Mouse (Mus musculus) neural tube, embryonic 13.5 days (tissue): ENCODE data around the gene Gm20422. TPM values are rescaled to one million over a fixed set of nuclear protein-coding genes. Genes with fewer than 3 reads are reported as not detected.

Experiments
- ATAC-seq: fragments of 200-750 bp; cut with Nextera tagmentation; 2 replicates; pipeline ENCODE4 v1.8.0; 2017; ENCODE audit warnings: low read depth, mild to moderate bottlenecking, moderate TSS enrichment, moderate library complexity
- H3K27ac ChIP-seq: fragments of 300-500 bp; sonication (generic); replicated peaks from 2 replicates; pipeline ENCODE4 v1.5.1; 2015; ENCODE audit warnings: moderate library complexity, mild to moderate bottlenecking, inconsistent platforms
- H3K27me3 ChIP-seq: fragments of 300-500 bp; sonication (generic); 2 replicates; pipeline ENCODE4 v1.6.1; 2015; ENCODE audit warnings: mild to moderate bottlenecking, inconsistent platforms
- H3K36me3 ChIP-seq: fragments of 300-500 bp; sonication (generic); 2 replicates; pipeline ENCODE4 v1.6.1; 2015; ENCODE audit warnings: mild to moderate bottlenecking, inconsistent platforms
- H3K4me1 ChIP-seq: fragments of 300-500 bp; sonication (generic); replicated peaks from 2 replicates; pipeline ENCODE4 v1.6.1; 2015; ENCODE audit warnings: inconsistent platforms
- H3K4me2 ChIP-seq: fragments of 300-500 bp; sonication (generic); 2 replicates; pipeline ENCODE4 v1.6.1; 2015; ENCODE audit warnings: inconsistent platforms, mild to moderate bottlenecking, moderate library complexity
- H3K4me3 ChIP-seq: fragments of 300-500 bp; sonication (generic); 2 replicates; pipeline ENCODE4 v1.5.1; 2015; ENCODE audit warnings: mild to moderate bottlenecking, inconsistent platforms
- H3K9ac ChIP-seq: fragments of 300-500 bp; sonication (generic); 2 replicates; pipeline ENCODE4 v1.6.1; 2015; ENCODE audit warnings: moderate library complexity, mild to moderate bottlenecking, inconsistent platforms
- H3K9me3 ChIP-seq: fragments of 300-500 bp; sonication (generic); 2 replicates; pipeline ENCODE4 v1.6.1; 2016; ENCODE audit warnings: inconsistent platforms
- WGBS: fragments of 180-500 bp; shearing (Covaris S2); methylation state at CpG from one replicate; pipeline ENCODE4 v1.1.7; 2015; 5-methylcytosine and 5-hydroxymethylcytosine counted together
- polyA plus RNA-seq: library from polyadenylated mRNA; unstranded; fragments of >200 nt; fragmentation: Nextera tagmentation; extraction: Ambion mirVana; gene quantifications from 2 replicates; pipeline ENCODE4 v1.2.1, GENCODE M21; 2015

Gene Gm20422
- polyA plus RNA-seq, 1 experiment from 2014 or later = 0.50 TPM

DNA sequence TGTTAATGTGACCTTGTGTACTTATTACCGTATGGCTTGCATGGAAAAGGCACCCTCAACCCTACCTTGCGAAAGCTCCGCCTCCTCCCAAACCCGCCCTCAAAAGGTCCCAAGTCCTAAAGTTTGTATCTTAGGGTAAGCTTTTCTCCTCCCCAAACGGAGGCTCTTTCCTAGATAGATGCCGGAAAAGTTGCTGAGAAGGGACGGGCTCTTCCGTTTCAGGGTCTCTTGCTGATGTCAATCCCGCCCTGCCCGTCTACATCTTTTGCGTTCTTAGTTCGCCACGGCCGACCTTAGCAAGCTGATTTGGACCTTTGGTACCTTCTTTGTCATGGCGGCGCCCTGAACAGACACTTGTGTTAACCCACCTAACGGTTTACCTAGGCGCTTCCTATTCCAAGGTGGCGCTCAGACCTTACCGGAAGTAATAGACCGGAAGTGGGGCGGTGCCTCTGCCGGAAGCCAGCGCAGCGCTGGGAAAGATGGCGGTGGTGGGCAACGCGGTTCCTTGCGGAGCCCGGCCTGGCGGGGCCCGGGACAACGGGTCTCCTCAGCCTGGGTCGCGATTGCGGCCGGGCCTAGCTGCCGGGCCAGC is 16.2 kb upstream of the Gm20422 start, which contains the start of the genes Atp13a1 and Zfp866:
Gene Atp13a1, plus strand, starts transcription at position 391 of the 595 bp plus-strand sequence.
Gene Zfp866, minus strand, starts transcription at position 406 of the 595 bp plus-strand sequence.
- under 1% methylated on average over 38 of the region's 38 CpGs for WGBS
- peak within 1 kb of the TSS; percentile 86 for H3K27ac ChIP-seq
- peaks cover 27% of the 10 kb centered on the region for H3K36me3 ChIP-seq
- peak within 1 kb of the TSS; percentile 98 for H3K9ac ChIP-seq
- peaks cover 31% of the 10 kb centered on the region for H3K4me1 ChIP-seq
- H3K4me3 ChIP-seq = peak within 1 kb of the TSS; percentile 100
- peak; percentile 97 for ATAC-seq
- no peaks in the 10 kb centered on the region for H3K27me3 ChIP-seq
- H3K4me2 ChIP-seq = peak within 1 kb of the TSS; percentile 92
- H3K9me3 ChIP-seq = no peaks in the 10 kb centered on the region

DNA sequence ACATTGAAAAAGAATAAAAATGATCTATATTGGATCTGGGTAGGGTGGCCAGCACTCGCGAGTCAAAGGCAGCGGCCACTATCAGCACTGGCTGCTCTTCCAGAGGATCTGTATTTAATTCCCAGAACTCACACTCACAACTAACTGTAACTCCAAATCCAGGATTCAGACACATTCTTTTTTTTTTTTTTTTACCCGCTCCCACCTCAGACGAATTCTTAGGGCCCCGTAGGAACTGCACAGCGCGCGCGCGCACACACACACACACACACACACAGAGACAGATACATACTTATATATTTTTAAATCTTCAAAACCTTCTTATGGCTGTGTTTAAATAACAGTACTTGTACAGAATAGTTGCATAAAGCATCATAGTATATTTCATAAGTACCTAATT is 15.7 kb upstream of the Gm20422 start:
- H3K9ac ChIP-seq = peak overlapping the region; percentile 98
- H3K27me3 ChIP-seq = no peaks in the 10 kb centered on the region
- WGBS = 42% methylated on average over 11 of the region's 11 CpGs
- peaks cover 31% of the 10 kb centered on the region for H3K4me1 ChIP-seq
- peak; percentile 28; the same call in 1 of the 2 replicates for ATAC-seq
- peak overlapping the region; percentile 86 for H3K27ac ChIP-seq
- peak overlapping the region; percentile 92 for H3K4me2 ChIP-seq
- peak overlapping the region; percentile 100 for H3K4me3 ChIP-seq
- H3K36me3 ChIP-seq = peaks cover 22% of the 10 kb centered on the region
- no peaks in the 10 kb centered on the region for H3K9me3 ChIP-seq

- whole genome bisulfite sequencing = 76% methylated on average over 5 of the region's 5 CpGs
- Histone ChIP-seq H3K9me3 (no peaks in the 10 kb centered on the region), H3K36me3 (peaks cover 16% of the 10 kb centered on the region), H3K4me2 (peak overlapping the region; percentile 92), H3K27me3 (no peaks in the 10 kb centered on the region), H3K27ac (no peak overlapping the region), H3K9ac (no peak overlapping the region), H3K4me1 (peaks cover 31% of the 10 kb centered on the region), H3K4me3 (peak overlapping the region; percentile 100; the same call in 1 of the 2 replicates)
- ATAC-seq = no peak
Observed at GRCm38 (mm10) chr8:69789731-69790130, 15.0 kb upstream of the Gm20422 start.

- Histone ChIP-seq H3K27me3 (no peaks in the 10 kb centered on the region), H3K4me1 (peaks cover 31% of the 10 kb centered on the region), H3K4me3 (no peak overlapping the region), H3K9ac (no peak overlapping the region), H3K9me3 (no peaks in the 10 kb centered on the region), H3K27ac (no peak overlapping the region), H3K36me3 (peaks cover 9% of the 10 kb centered on the region), H3K4me2 (no peak overlapping the region)
- no peak for ATAC-seq
- WGBS = 87% methylated on average over 5 of the region's 5 CpGs
Observed at GRCm38 (mm10) chr8:69789105-69789504, 14.4 kb upstream of the Gm20422 start.

GRCm38 (mm10) chr8:69777111-69777510 is 2.4 kb upstream of the Gm20422 start:
- peaks cover 24% of the 10 kb centered on the region for H3K4me1 ChIP-seq
- no peak overlapping the region for H3K9ac ChIP-seq
- no peak overlapping the region for H3K27ac ChIP-seq
- H3K4me2 ChIP-seq = no peak overlapping the region
- no peaks in the 10 kb centered on the region for H3K27me3 ChIP-seq
- no peak overlapping the region for H3K4me3 ChIP-seq
- no peaks in the 10 kb centered on the region for H3K36me3 ChIP-seq
- WGBS = 71% methylated on average over 10 of the region's 12 CpGs
- no peak for ATAC-seq
- H3K9me3 ChIP-seq = no peaks in the 10 kb centered on the region

GRCm38 (mm10) chr8:69775149-69775534 is 456 bp upstream of the Gm20422 start:
- H3K9me3 ChIP-seq = no peaks in the 10 kb centered on the region
- H3K36me3 ChIP-seq = no peaks in the 10 kb centered on the region
- peak overlapping the region; percentile 99 for H3K27ac ChIP-seq
- peak overlapping the region; percentile 72 for H3K4me3 ChIP-seq
- peak overlapping the region; percentile 56; the same call in 1 of the 2 replicates for H3K9ac ChIP-seq
- 58% methylated on average over 2 of the region's 2 CpGs for WGBS
- no peaks in the 10 kb centered on the region for H3K27me3 ChIP-seq
- peaks cover 35% of the 10 kb centered on the region for H3K4me1 ChIP-seq
- ATAC-seq = peak; percentile 38; the same call in 1 of the 2 replicates
- H3K4me2 ChIP-seq = peak overlapping the region; percentile 47

DNA sequence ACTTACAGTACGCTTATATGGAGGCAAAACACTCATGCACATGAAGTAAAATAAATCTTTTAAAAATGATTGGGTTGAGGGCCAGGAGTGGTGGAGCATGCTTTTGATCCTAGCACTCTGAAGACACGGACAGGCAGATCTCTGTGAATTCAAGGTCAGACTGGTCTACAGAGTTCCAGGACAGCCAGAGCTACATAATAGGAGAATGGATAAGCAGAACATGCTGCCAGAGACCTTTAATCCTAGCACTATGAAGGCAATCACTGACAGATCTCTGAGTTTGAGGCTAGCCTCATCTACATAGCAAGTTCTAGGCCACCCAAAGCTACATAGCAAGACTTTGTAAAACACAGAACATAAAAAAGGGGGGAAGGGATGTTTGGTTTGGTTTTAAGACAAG is 2.6 kb downstream of the Gm20422 start:
- no peak overlapping the region for H3K27ac ChIP-seq
- H3K9me3 ChIP-seq = no peaks in the 10 kb centered on the region
- 89% methylated on average over 2 of the region's 2 CpGs for WGBS
- H3K36me3 ChIP-seq = peaks cover 27% of the 10 kb centered on the region
- peaks cover 35% of the 10 kb centered on the region for H3K4me1 ChIP-seq
- H3K27me3 ChIP-seq = no peaks in the 10 kb centered on the region
- peak overlapping the region; percentile 15 for H3K4me2 ChIP-seq
- no peak overlapping the region for H3K4me3 ChIP-seq
- no peak for ATAC-seq
- H3K9ac ChIP-seq = peak overlapping the region; percentile 31; the same call in 1 of the 2 replicates

DNA sequence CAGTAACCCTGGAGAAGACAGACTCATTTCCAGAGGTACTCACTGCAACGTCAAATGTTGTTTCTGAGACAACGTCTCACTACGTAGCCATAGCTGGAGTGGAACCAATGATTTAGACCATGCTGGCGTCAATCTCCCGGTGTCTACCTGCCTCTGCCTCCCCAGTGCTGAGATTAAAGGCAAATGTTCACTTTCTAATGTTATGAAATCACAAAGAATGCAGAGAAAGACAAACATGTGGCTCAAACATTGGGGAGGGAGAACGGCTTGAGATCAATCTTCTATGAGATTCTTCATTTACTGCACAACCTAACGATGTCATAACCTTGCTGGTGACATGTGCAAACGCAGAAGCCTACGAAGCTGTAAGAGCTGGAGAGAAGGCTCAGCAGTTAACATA is 3.5 kb downstream of the Gm20422 start:
- no peak overlapping the region for H3K4me2 ChIP-seq
- peaks cover 35% of the 10 kb centered on the region for H3K4me1 ChIP-seq
- no peak for ATAC-seq
- H3K27me3 ChIP-seq = no peaks in the 10 kb centered on the region
- no peak overlapping the region for H3K9ac ChIP-seq
- H3K36me3 ChIP-seq = peaks cover 36% of the 10 kb centered on the region
- no peak overlapping the region for H3K4me3 ChIP-seq
- 89% methylated on average over 9 of the region's 9 CpGs for whole genome bisulfite sequencing
- H3K27ac ChIP-seq = no peak overlapping the region
- peaks cover 4% of the 10 kb centered on the region for H3K9me3 ChIP-seq

DNA sequence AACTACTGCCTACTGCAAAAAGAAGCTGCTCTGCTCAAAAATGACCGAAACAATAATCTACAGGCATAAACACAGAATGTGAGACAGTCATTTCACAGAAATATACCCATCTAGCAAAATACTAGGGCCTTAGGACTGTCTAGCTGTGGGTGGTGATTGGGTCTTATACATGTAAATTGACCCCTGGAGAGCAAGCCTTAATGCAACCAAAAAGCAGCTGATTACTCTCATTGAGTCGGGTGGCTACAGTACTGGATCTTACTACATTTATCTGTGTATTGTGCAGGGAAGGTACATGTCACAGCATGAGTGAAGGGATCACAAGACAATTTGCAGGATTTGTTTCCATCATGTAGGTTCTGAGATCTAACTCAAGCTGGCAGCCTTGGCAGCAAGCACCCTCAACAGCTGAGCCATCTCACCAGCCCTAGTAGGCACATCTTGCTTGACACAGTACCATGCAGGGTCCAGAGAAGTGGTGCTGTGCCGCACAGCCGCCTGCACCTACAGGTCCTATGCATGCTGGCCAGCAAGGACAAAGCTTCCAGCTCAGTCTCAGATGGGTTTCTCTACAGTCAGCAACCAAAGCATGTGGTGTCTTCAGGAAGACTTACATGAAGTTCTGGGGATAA is 12.8 kb downstream of the Gm20422 start:
- Histone ChIP-seq H3K9ac (no peak overlapping the region), H3K4me1 (no peaks in the 10 kb centered on the region), H3K27ac (no peak overlapping the region), H3K27me3 (no peaks in the 10 kb centered on the region), H3K36me3 (peaks cover 77% of the 10 kb centered on the region), H3K4me3 (no peak overlapping the region), H3K9me3 (peaks cover 11% of the 10 kb centered on the region), H3K4me2 (no peak overlapping the region)
- no peak for ATAC-seq
- WGBS = 88% methylated on average over 4 of the region's 4 CpGs

- Histone ChIP-seq H3K36me3 (peaks cover 53% of the 10 kb centered on the region), H3K9ac (no peak overlapping the region), H3K4me1 (no peaks in the 10 kb centered on the region), H3K9me3 (no peaks in the 10 kb centered on the region), H3K27ac (no peak overlapping the region), H3K4me2 (no peak overlapping the region), H3K4me3 (no peak overlapping the region), H3K27me3 (no peaks in the 10 kb centered on the region)
- no peak for ATAC-seq
- 95% methylated on average over 5 of the region's 5 CpGs for WGBS
Observed at GRCm38 (mm10) chr8:69758316-69758715, 16.4 kb downstream of the Gm20422 start.

- Histone ChIP-seq H3K9me3 (no peaks in the 10 kb centered on the region), H3K36me3 (peaks cover 13% of the 10 kb centered on the region), H3K27me3 (no peaks in the 10 kb centered on the region), H3K4me2 (no peak overlapping the region), H3K27ac (no peak overlapping the region), H3K9ac (no peak overlapping the region), H3K4me3 (no peak overlapping the region), H3K4me1 (peaks cover 18% of the 10 kb centered on the region)
- WGBS = 97% methylated on average over 2 of the region's 2 CpGs
- ATAC-seq = no peak
Observed at GRCm38 (mm10) chr8:69752437-69752836, 22.2 kb downstream of the Gm20422 start.

- Histone ChIP-seq H3K9me3 (no peaks in the 10 kb centered on the region), H3K4me3 (peak within 1 kb of the TSS; percentile 71), H3K4me1 (peaks cover 18% of the 10 kb centered on the region), H3K27ac (peak within 1 kb of the TSS; percentile 99), H3K27me3 (no peaks in the 10 kb centered on the region), H3K36me3 (no peaks in the 10 kb centered on the region), H3K9ac (peak within 1 kb of the TSS; percentile 93), H3K4me2 (peak within 1 kb of the TSS; percentile 60)
- ATAC-seq = peak; percentile 99
- WGBS = 4% methylated on average over 48 of the region's 48 CpGs
Observed at GRCm38 (mm10) chr8:69749544-69750454, 24.9 kb downstream of the Gm20422 start, which contains the start of gene Zfp963. Zfp963 (minus strand) TSS chr8:69749970.
